In genomic region chr6:112386260-112386659, GRCm38 (mm10) we compare ENCODE assay signal across 29 mouse cellular contexts. TPM values are rescaled to one million over a fixed set of nuclear protein-coding genes. Genes with fewer than 3 reads are reported as not detected.
DNase-seq lines count a peak whose midpoint lies in the region; ATAC-seq and TF ChIP-seq lines count a peak whose summit lies in the region.
"Had no signal": no experiment of that assay in that cellular context is flagged by ENCODE, and none has a peak within 500 bp of the region (broad histone marks: within the 10 kb centered on the region; RNA-seq: fewer than 3 reads in every experiment).

No protein-coding gene starts in this region.

- H3K36me3 ChIP-seq in heart, adult 2 months (ENCODE audit: control insufficient read depth, insufficient read depth, low read length), result no peaks in the 10 kb centered on the region
- no peaks in the 10 kb centered on the region for H3K36me3 ChIP-seq in heart, embryonic 10.5 days
- H3K36me3 ChIP-seq in midbrain, embryonic 11.5 days (ENCODE audit: control insufficient read depth, insufficient read depth, low read length), result no peaks in the 10 kb centered on the region
- H3K36me3 ChIP-seq in midbrain, embryonic 15.5 days (replicated peaks), result no peaks in the 10 kb centered on the region
- no peaks in the 10 kb centered on the region for H3K36me3 ChIP-seq in lung, postnatal 0 days (ENCODE audit: insufficient read depth, low read length)
- H3K36me3 ChIP-seq: embryonic facial prominence, embryonic 12.5 days; forebrain, embryonic 10.5 days; heart, embryonic 13.5 days; midbrain, embryonic 10.5 days; neural tube, embryonic 12.5 days had no signal

- intact Hi-C loops in heart, adult 2 months (cut with DNase I), result no loop called here

- no peak for TF ChIP-seq EP300 in heart, adult 2 months (IDR thresholded peaks at IDR 0.05; ENCODE audit: insufficient read depth, low read depth, low read length)
- no peak for TF ChIP-seq EP300 in lung, postnatal 0 days (IDR thresholded peaks at IDR 0.05)

- no peak overlapping the region for H3K4me2 ChIP-seq in midbrain, embryonic 11.5 days
- no peak overlapping the region for H3K4me2 ChIP-seq in midbrain, embryonic 15.5 days
- H3K4me2 ChIP-seq in lung, postnatal 0 days (replicated peaks; ENCODE audit: low read depth, low read length), result no peak overlapping the region
- H3K4me2 ChIP-seq: embryonic facial prominence, embryonic 12.5 days; heart, embryonic 13.5 days; neural tube, embryonic 12.5 days had no signal

- H3K9me3 ChIP-seq in heart, embryonic 10.5 days, result no peaks in the 10 kb centered on the region
- no peaks in the 10 kb centered on the region for H3K9me3 ChIP-seq in midbrain, embryonic 11.5 days (ENCODE audit: control insufficient read depth, low read length)
- H3K9me3 ChIP-seq in midbrain, embryonic 15.5 days, result no peaks in the 10 kb centered on the region
- no peaks in the 10 kb centered on the region for H3K9me3 ChIP-seq in lung, postnatal 0 days (ENCODE audit: low read length)
- H3K9me3 ChIP-seq: embryonic facial prominence, embryonic 12.5 days; forebrain, embryonic 10.5 days; heart, embryonic 13.5 days; midbrain, embryonic 10.5 days; neural tube, embryonic 12.5 days had no signal

- peaks cover 3% of the 10 kb centered on the region for H3K4me1 ChIP-seq in heart, adult 2 months (ENCODE audit: control insufficient read depth, insufficient read depth, low read length)
- H3K4me1 ChIP-seq in heart, embryonic 10.5 days, result no peaks in the 10 kb centered on the region; the same call in 1 of the 2 replicates
- H3K4me1 ChIP-seq in midbrain, embryonic 11.5 days (ENCODE audit: control insufficient read depth, insufficient read depth, low read length), result no peaks in the 10 kb centered on the region
- peaks cover 4% of the 10 kb centered on the region; the same call in 1 of the 2 replicates for H3K4me1 ChIP-seq in midbrain, embryonic 15.5 days
- H3K4me1 ChIP-seq in lung, postnatal 0 days (ENCODE audit: insufficient read depth, low read depth, low read length), result no peaks in the 10 kb centered on the region
- H3K4me1 ChIP-seq: embryonic facial prominence, embryonic 12.5 days; forebrain, embryonic 10.5 days; midbrain, embryonic 10.5 days; neural tube, embryonic 12.5 days had no signal

- DNase-seq in heart, adult 2 months, result no peak
- DNase-seq in heart, embryonic 10.5 days (ENCODE audit: low spot score), result no peak
- peak; percentile 17 for DNase-seq in midbrain, embryonic 11.5 days (ENCODE audit: low spot score, missing footprints)
- DNase-seq in layer of hippocampus, adult 8-10 months (ENCODE audit: low spot score in 2 of 2), result peak; percentile 26 to 31
- DNase-seq in lung, postnatal 0 days (ENCODE audit: low spot score), result no peak
- no peak for DNase-seq in urinary bladder, postnatal 10 days (ENCODE audit: low spot score)
- DNase-seq: adrenal gland, postnatal 25 days; B cell, adult 2 months; cerebellum, adult 8-10 months; cerebellum, postnatal 36 days; gastrocnemius, postnatal 14 days; kidney, adult 18-20 months; kidney, postnatal 36 days; liver; lung, adult 2 months; lung, postnatal 14 days; thymus, postnatal 14 days had no signal

- no peak overlapping the region; the same call in 1 of the 2 replicates for H3K9ac ChIP-seq in heart, adult 2 months (ENCODE audit: low read depth, low read length)
- no peak overlapping the region for H3K9ac ChIP-seq in midbrain, embryonic 11.5 days (ENCODE audit: low read length)
- H3K9ac ChIP-seq in midbrain, embryonic 15.5 days, result no peak overlapping the region
- H3K9ac ChIP-seq in lung, postnatal 0 days (replicated peaks; ENCODE audit: low read depth), result no peak overlapping the region
- H3K9ac ChIP-seq: embryonic facial prominence, embryonic 12.5 days; heart, embryonic 13.5 days; liver, embryonic 14.5 days; neural tube, embryonic 12.5 days had no signal

- 49% methylated on average over 2 of the region's 2 CpGs for WGBS in heart, adult 2 months
- WGBS in heart, embryonic 10.5 days, result 66% methylated on average over 2 of the region's 2 CpGs
- 87% methylated on average over 2 of the region's 2 CpGs for WGBS in midbrain, embryonic 11.5 days
- WGBS in midbrain, embryonic 15.5 days, result 75% methylated on average over 2 of the region's 2 CpGs
- 61% methylated on average over 2 of the region's 2 CpGs for WGBS in lung, postnatal 0 days

- H3K27me3 ChIP-seq in heart, adult 2 months (ENCODE audit: control insufficient read depth, insufficient read depth, low read length), result no peaks in the 10 kb centered on the region
- H3K27me3 ChIP-seq in heart, embryonic 10.5 days (ENCODE audit: insufficient read depth, poor library complexity, severe bottlenecking), result peaks cover 2% of the 10 kb centered on the region; the same call in 1 of the 2 replicates
- H3K27me3 ChIP-seq in midbrain, embryonic 11.5 days (ENCODE audit: control insufficient read depth, insufficient read depth, low read length), result no peaks in the 10 kb centered on the region
- H3K27me3 ChIP-seq in midbrain, embryonic 15.5 days (replicated peaks), result no peaks in the 10 kb centered on the region
- no peaks in the 10 kb centered on the region for H3K27me3 ChIP-seq in lung, postnatal 0 days (replicated peaks; ENCODE audit: insufficient read depth, low read length)
- H3K27me3 ChIP-seq: embryonic facial prominence, embryonic 12.5 days; heart, embryonic 13.5 days; neural tube, embryonic 12.5 days had no signal

- H3K4me3 ChIP-seq in heart, adult 2 months, result no peak overlapping the region
- no peak overlapping the region for H3K4me3 ChIP-seq in heart, embryonic 10.5 days
- H3K4me3 ChIP-seq in midbrain, embryonic 11.5 days (ENCODE audit: low read depth, low read length), result no peak overlapping the region
- H3K4me3 ChIP-seq in midbrain, embryonic 15.5 days, result no peak overlapping the region
- H3K4me3 ChIP-seq in lung, postnatal 0 days (ENCODE audit: low read depth, low read length), result no peak overlapping the region
- H3K4me3 ChIP-seq: embryonic facial prominence, embryonic 12.5 days; forebrain, embryonic 10.5 days; heart, embryonic 13.5 days; midbrain, embryonic 10.5 days; myocyte; neural tube, embryonic 12.5 days had no signal

- TF ChIP-seq CTCF in heart, adult 2 months (IDR thresholded peaks at IDR 0.05), result no peak
- no peak for TF ChIP-seq CTCF in lung, postnatal 0 days (IDR thresholded peaks at IDR 0.05)

- no peak for TF ChIP-seq POLR2A in heart, adult 2 months (IDR thresholded peaks at IDR 0.05; ENCODE audit: insufficient read depth, low read depth, low read length)

- no peaks in the 10 kb centered on the region for H3K79me2 ChIP-seq in heart, adult 2 months (replicated peaks; ENCODE audit: control insufficient read depth, insufficient read depth, low read length)

- no peak for ATAC-seq in midbrain, embryonic 11.5 days (ENCODE audit: low FRiP score)
- ATAC-seq in midbrain, embryonic 15.5 days (replicated peaks), result no peak
- no peak for ATAC-seq in lung, postnatal 0 days
- ATAC-seq: forebrain, embryonic 16.5 days; hindbrain, embryonic 16.5 days had no signal

- peak overlapping the region; percentile 11; the same call in 1 of the 2 replicates for H3K27ac ChIP-seq in heart, adult 2 months
- no peak overlapping the region for H3K27ac ChIP-seq in heart, embryonic 10.5 days
- H3K27ac ChIP-seq in midbrain, embryonic 11.5 days (ENCODE audit: low read depth, low read length), result no peak overlapping the region
- H3K27ac ChIP-seq in midbrain, embryonic 15.5 days, result no peak overlapping the region
- no peak overlapping the region for H3K27ac ChIP-seq in lung, postnatal 0 days (ENCODE audit: low read length)
- H3K27ac ChIP-seq: embryonic facial prominence, embryonic 12.5 days; forebrain, embryonic 10.5 days; heart, embryonic 13.5 days; liver, embryonic 14.5 days; midbrain, embryonic 10.5 days; neural tube, embryonic 12.5 days had no signal

RNA-seq across cellular contexts. Expression of gene Ssu2, which starts 1.6 kb away (rescaled TPM):
- 1 to 10 TPM; 1.2 to 1.4 TPM for total RNA-seq in heart, adult 2 months (2021)
- polyA plus RNA-seq in heart, adult 2 months (2012; rRNA removed), result 5.5 and 11.8 TPM in 2 replicates
- polyA plus RNA-seq in heart, embryonic 10.5 days (2016; fragmentation: Nextera tagmentation; extraction: Ambion mirVana), result 0.18 and 0.49 TPM in 2 replicates
- polyA plus RNA-seq in midbrain, embryonic 11.5 days (2014; fragmentation: Nextera tagmentation; extraction: Ambion mirVana), result 0.16 and 0.52 TPM in 2 replicates
- polyA plus RNA-seq in midbrain, embryonic 15.5 days (2015; fragmentation: Nextera tagmentation; extraction: Ambion mirVana), result 0.26 and 0.30 TPM in 2 replicates
- total RNA-seq in layer of hippocampus, adult 8-10 months (2022), result under 1 TPM in 2 of 4 experiments, not detected in 2; 0.53 to 0.63 TPM
- 4.5 and 6.3 TPM in 2 replicates for polyA plus RNA-seq in lung, postnatal 0 days (2015; fragmentation: Nextera tagmentation; extraction: Ambion mirVana)
- total RNA-seq: granulocyte monocyte progenitor cell, adult 5-6 weeks; midbrain, postnatal 0 days had no signal
- polyA plus RNA-seq: forebrain, embryonic 16.5 days; midbrain, postnatal 0 days had no signal

Comparison
In these comparisons a context has a peak if more than half of its experiments do, and no peak if none do; other contexts are left out.
1. DNase-seq: peak in midbrain, embryonic 11.5 days (single experiment) and layer of hippocampus, adult 8-10 months (2 of 2); none in heart, adult 2 months (0 of 2), heart, embryonic 10.5 days (single experiment), lung, postnatal 0 days (single experiment) and urinary bladder, postnatal 10 days (single experiment).